Mouse (Mus musculus): ENCODE results near the gene Suclg2.

- no peak for TF ChIP-seq GATA1 (IDR thresholded peaks at IDR 0.05; ENCODE audit: borderline replicate concordance, low read length)
- TF ChIP-seq CTCF (IDR thresholded peaks at IDR 0.05; ENCODE audit: low read depth, low read length): no peak
These were observed 234.3 kb downstream of the Suclg2 start for GRCm38 (mm10) chr6:95484183-95484818.
